Mouse (Mus musculus): Measurements from ENCODE around the gene Plvap. TPM values are rescaled to one million over a fixed set of nuclear protein-coding genes. Genes with fewer than 3 reads are reported as not detected.
A peak's percentile ranks its signal among the peaks of the same experiment; 100 is the strongest.

Gene Plvap
- total and polyA plus RNA-seq, 2 experiments from 2014 or later = 51.6 to 64.8 TPM

DNA sequence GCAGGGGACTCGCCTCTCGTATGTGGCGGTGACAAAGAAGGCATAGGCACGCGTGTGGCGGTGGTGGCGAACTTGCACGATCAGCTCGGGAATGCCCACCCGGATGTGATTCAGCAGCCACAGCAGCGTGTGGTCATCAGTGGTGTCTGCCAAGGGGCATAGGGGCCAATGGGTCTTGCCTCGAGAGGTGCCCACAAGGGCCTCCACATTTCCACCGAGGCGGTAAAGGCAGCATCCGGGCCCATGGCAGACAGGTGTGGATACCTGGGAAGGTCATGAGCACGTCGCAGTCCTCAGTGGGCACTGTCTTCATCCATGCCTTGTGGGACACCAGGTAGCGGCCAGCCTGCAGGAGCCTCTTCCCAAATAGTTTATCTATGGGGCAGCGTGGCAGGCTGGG is 26.8 kb downstream of the Plvap start:
- DNase-seq (ENCODE audit: low spot score) (no peak), ATAC-seq (ENCODE audit: insufficient read depth, low read depth) (no peak)
- Histone ChIP-seq H3K36me3 (replicated peaks; ENCODE audit: control insufficient read depth, insufficient read depth, low read length) (0 out of 2 replicates have a peak, but pooled peaks cover 6% of the 10 kb centered on the region), H3K27ac (ENCODE audit: low read depth) (no peak overlapping the region), H3K4me1 (ENCODE audit: control insufficient read depth, insufficient read depth) (peaks cover 10% of the 10 kb centered on the region), H3K27me3 (ENCODE audit: control insufficient read depth, insufficient read depth, low read length) (no peaks in the 10 kb centered on the region), H3K9ac (replicated peaks; ENCODE audit: low read depth, low read length) (no peak overlapping the region), H3K9me3 (replicated peaks; ENCODE audit: control insufficient read depth, low read length) (no peaks in the 10 kb centered on the region), H3K4me2 (ENCODE audit: low read depth, low read length) (peak overlapping the region; percentile 94; the same call in 1 of the 2 replicates), H3K4me3 (ENCODE audit: low read depth, low read length) (no peak overlapping the region)
- TF ChIP-seq EP300 (IDR thresholded peaks at IDR 0.05; ENCODE audit: low read depth) = no peak
- TF ChIP-seq CTCF (IDR thresholded peaks at IDR 0.05; ENCODE audit: low read depth) = no peak
- 95% methylated on average over 19 of the region's 19 CpGs for WGBS

DNA sequence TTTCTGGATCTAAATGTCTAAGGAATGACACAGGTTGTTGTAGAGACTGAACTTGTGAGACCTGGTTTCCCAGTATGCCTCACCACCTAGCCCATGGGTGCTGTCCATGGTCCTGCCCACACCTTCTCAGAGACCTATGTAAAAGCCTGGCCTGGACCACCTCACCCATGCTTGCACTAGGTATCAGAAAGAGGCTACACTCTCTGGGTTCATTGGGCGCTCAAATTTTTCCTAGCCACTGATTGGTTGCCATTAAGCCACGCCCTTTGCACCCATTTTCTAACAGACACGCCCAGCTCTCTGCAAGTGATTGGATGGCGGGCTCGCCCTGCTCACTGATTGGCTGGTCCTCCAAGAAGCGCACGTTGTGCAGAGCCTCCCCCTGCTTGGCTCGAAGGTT is 27.6 kb downstream of the Plvap start:
- peaks cover 3% of the 10 kb centered on the region for H3K4me1 ChIP-seq (ENCODE audit: control insufficient read depth, insufficient read depth)
- no peaks in the 10 kb centered on the region for H3K27me3 ChIP-seq (ENCODE audit: control insufficient read depth, insufficient read depth, low read length)
- no peaks in the 10 kb centered on the region for H3K9me3 ChIP-seq (replicated peaks; ENCODE audit: control insufficient read depth, low read length)
- WGBS = 54% methylated on average over 8 of the region's 8 CpGs
- no peak overlapping the region for H3K4me2 ChIP-seq (ENCODE audit: low read depth, low read length)
- H3K27ac ChIP-seq (ENCODE audit: low read depth) = no peak overlapping the region
- H3K9ac ChIP-seq (replicated peaks; ENCODE audit: low read depth, low read length) = no peak overlapping the region
- no peak for ATAC-seq (ENCODE audit: insufficient read depth, low read depth)
- TF ChIP-seq EP300 (IDR thresholded peaks at IDR 0.05; ENCODE audit: low read depth) = no peak
- no peak for TF ChIP-seq CTCF (IDR thresholded peaks at IDR 0.05; ENCODE audit: low read depth)
- peak; percentile 35 for DNase-seq (ENCODE audit: low spot score)
- H3K4me3 ChIP-seq (ENCODE audit: low read depth, low read length) = no peak overlapping the region
- 0 out of 2 replicates have a peak, but pooled peaks cover 6% of the 10 kb centered on the region for H3K36me3 ChIP-seq (replicated peaks; ENCODE audit: control insufficient read depth, insufficient read depth, low read length)

DNA sequence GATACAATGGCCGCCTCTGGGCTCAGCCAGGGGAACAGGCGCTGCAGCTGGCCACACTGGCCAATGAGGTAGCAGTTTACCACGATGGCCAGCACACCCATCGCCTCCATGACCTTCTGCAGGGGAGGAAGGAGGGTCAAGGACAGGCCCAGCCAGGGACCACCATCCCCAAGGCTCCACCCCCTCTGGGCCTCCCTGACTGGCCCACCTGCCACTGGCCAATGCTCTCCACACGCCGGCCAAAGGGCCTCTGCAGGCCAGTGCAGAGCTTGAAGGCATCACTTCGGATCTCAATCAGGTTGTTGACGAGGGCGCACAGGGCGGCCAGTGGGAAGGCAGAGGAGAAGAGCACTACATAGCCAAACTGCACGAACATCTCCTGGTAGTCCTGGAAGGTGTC is 32.6 kb downstream of the Plvap start:
- WGBS = 88% methylated on average over 11 of the region's 11 CpGs
- DNase-seq (ENCODE audit: low spot score) = no peak
- Histone ChIP-seq H3K4me1 (ENCODE audit: control insufficient read depth, insufficient read depth) (0 out of 2 replicates have a peak, but pooled peaks cover 4% of the 10 kb centered on the region), H3K27me3 (ENCODE audit: control insufficient read depth, insufficient read depth, low read length) (no peaks in the 10 kb centered on the region), H3K4me2 (ENCODE audit: low read depth, low read length) (no peak overlapping the region), H3K27ac (ENCODE audit: low read depth) (no peak overlapping the region), H3K9me3 (replicated peaks; ENCODE audit: control insufficient read depth, low read length) (no peaks in the 10 kb centered on the region), H3K9ac (replicated peaks; ENCODE audit: low read depth, low read length) (no peak overlapping the region), H3K36me3 (replicated peaks; ENCODE audit: control insufficient read depth, insufficient read depth, low read length) (peaks cover 21% of the 10 kb centered on the region; the same call in 1 of the 2 replicates), H3K4me3 (ENCODE audit: low read depth, low read length) (no peak overlapping the region)
- ATAC-seq (ENCODE audit: insufficient read depth, low read depth) = no peak
- TF ChIP-seq EP300 (IDR thresholded peaks at IDR 0.05; ENCODE audit: low read depth) (no peak), CTCF (IDR thresholded peaks at IDR 0.05; ENCODE audit: low read depth) (no peak)

DNA sequence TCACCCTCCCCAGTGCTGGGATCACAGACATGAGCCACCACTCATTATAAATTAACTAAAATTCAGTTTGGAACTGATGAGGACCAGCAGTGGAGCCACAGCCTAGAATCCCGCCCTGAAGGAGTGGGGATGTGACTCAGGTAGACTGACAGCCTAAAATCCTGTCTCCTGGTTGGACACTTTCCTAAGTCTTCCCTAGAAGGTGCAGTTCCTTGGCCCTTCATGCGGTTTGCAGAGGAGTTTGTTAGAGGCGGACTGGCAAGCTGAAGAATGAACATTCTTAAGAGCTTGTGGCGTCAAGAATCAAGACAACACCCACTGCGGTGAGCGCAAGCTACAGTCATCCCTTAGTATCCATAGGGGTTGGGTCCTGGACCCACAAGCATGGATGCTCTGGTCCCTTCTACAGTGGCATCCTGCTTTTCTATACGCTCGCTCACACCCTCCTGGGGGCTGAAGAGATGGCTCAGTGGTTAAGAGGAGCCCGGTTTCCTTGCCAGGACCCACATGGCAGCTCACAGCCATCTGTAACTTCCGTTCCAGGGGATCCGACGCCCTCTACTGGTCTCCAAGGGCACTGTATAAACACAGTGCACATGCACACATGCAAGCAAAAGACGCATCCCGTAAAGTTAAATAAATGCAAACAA is 34.2 kb downstream of the Plvap start:
- Histone ChIP-seq H3K27me3 (ENCODE audit: control insufficient read depth, insufficient read depth, low read length) (no peaks in the 10 kb centered on the region), H3K4me2 (ENCODE audit: low read depth, low read length) (peak overlapping the region; percentile 92), H3K9ac (replicated peaks; ENCODE audit: low read depth, low read length) (no peak overlapping the region), H3K36me3 (replicated peaks; ENCODE audit: control insufficient read depth, insufficient read depth, low read length) (peaks cover 35% of the 10 kb centered on the region), H3K4me3 (ENCODE audit: low read depth, low read length) (peak overlapping the region; percentile 66; the same call in 1 of the 2 replicates), H3K27ac (ENCODE audit: low read depth) (no peak overlapping the region), H3K9me3 (replicated peaks; ENCODE audit: control insufficient read depth, low read length) (no peaks in the 10 kb centered on the region), H3K4me1 (ENCODE audit: control insufficient read depth, insufficient read depth) (0 out of 2 replicates have a peak, but pooled peaks cover 4% of the 10 kb centered on the region)
- TF ChIP-seq CTCF (IDR thresholded peaks at IDR 0.05; ENCODE audit: low read depth) = peak; percentile 36; the same call in 1 of the 2 replicates
- TF ChIP-seq EP300 (IDR thresholded peaks at IDR 0.05; ENCODE audit: low read depth) = no peak
- 53% methylated on average over 14 of the region's 14 CpGs for WGBS
- DNase-seq (ENCODE audit: low spot score) = no peak
- no peak for ATAC-seq (ENCODE audit: insufficient read depth, low read depth)

DNA sequence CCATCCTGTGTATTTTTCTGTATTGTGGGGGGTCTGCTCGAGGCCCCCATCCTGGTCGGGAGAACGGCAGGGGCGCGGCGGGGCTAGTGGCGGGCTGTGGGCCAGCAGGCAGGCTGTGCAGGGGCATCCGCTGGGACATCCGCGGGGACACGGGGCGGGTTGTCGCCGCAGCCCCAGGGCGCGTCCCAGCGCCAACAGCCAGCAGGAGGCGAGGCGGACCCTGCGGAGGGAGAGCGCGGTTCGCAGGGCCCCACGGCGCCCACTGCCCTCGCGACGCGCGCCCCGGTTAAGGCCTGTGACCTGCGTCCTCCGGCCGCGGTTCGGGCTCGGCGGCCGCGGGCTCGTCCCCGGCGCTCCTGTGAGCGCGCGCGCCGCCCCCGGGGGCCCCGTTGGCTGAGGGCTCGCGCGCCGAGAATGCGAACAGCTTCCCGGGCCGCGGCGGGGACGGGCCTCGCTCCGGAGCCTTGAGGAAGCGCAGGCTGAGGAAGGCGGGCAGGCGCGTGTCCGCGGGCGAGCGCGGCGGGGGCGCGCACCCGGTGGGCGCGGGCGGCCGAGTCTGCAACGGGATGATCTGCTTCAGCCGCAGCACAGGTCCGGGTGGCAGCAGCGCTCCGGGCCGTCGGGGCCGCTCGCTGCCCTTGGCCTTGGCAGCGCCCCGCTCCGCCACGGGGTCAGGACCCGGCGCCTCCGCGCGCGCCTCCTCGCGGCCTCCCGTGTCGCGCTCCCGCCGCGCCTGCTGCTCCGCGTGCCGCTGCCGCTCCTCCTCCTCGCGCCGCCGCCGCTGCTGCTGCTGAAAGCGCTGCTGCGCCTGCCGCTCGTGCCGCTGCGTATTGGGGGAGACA is 35.2 kb downstream of the Plvap start:
- peak overlapping the region; percentile 66 for H3K4me3 ChIP-seq (ENCODE audit: low read depth, low read length)
- WGBS = under 1% methylated on average over 84 of the region's 121 CpGs
- DNase-seq (ENCODE audit: low spot score) = peak; percentile 58
- peak; percentile 70 for ATAC-seq (ENCODE audit: insufficient read depth, low read depth)
- no peak; the same call in 1 of the 2 replicates for TF ChIP-seq CTCF (IDR thresholded peaks at IDR 0.05; ENCODE audit: low read depth)
- no peak for TF ChIP-seq EP300 (IDR thresholded peaks at IDR 0.05; ENCODE audit: low read depth)
- H3K4me2 ChIP-seq (ENCODE audit: low read depth, low read length) = peak overlapping the region; percentile 92
- H3K9me3 ChIP-seq (replicated peaks; ENCODE audit: control insufficient read depth, low read length) = no peaks in the 10 kb centered on the region
- H3K9ac ChIP-seq (replicated peaks; ENCODE audit: low read depth, low read length) = peak overlapping the region; percentile 73
- H3K36me3 ChIP-seq (replicated peaks; ENCODE audit: control insufficient read depth, insufficient read depth, low read length) = peaks cover 45% of the 10 kb centered on the region
- no peaks in the 10 kb centered on the region for H3K27me3 ChIP-seq (ENCODE audit: control insufficient read depth, insufficient read depth, low read length)
- 0 out of 2 replicates have a peak, but pooled peaks cover 4% of the 10 kb centered on the region for H3K4me1 ChIP-seq (ENCODE audit: control insufficient read depth, insufficient read depth)
- H3K27ac ChIP-seq (ENCODE audit: low read depth) = peak overlapping the region; percentile 87

Data from heart, postnatal 0 days (tissue).